Mouse (Mus musculus) embryonic facial prominence, embryonic 14.5 days (tissue): ENCODE results near the gene Nudc. TPM values are rescaled to one million over a fixed set of nuclear protein-coding genes. Genes with fewer than 3 reads are reported as not detected.

ENCODE experiments used
- ATAC-seq: fragments of 200-750 bp; cut with Nextera tagmentation; 2 replicates; pipeline ENCODE4 v1.8.0; 2017; ENCODE audit warnings: low read depth, moderate number of reproducible peaks, moderate TSS enrichment
- DNase-seq: peaks from one replicate; pipeline ENCODE4 v3.0.0-alpha.2; 2015; ENCODE audit warnings: low spot score
- H3K27ac ChIP-seq: fragments of 300-500 bp; sonication (generic); replicated peaks from 2 replicates; pipeline ENCODE4 v1.5.1; 2014; ENCODE audit warnings: low read depth, mild to moderate bottlenecking, low read length, moderate library complexity
- H3K27me3 ChIP-seq: fragments of 300-500 bp; sonication (generic); replicated peaks from 2 replicates; pipeline ENCODE4 v1.6.1; 2014; ENCODE audit warnings: low read length; ENCODE audit not compliant: control insufficient read depth, insufficient read depth
- H3K36me3 ChIP-seq: fragments of 300-500 bp; sonication (generic); 2 replicates; pipeline ENCODE4 v1.6.1; 2014; ENCODE audit warnings: low read length, mixed read lengths; ENCODE audit not compliant: control insufficient read depth, insufficient read depth
- H3K4me1 ChIP-seq: fragments of 300-500 bp; sonication (generic); 2 replicates; pipeline ENCODE4 v1.6.1; 2014; ENCODE audit warnings: antibody characterized with exemption, low read length; ENCODE audit not compliant: control insufficient read depth, insufficient read depth
- H3K4me2 ChIP-seq: fragments of 300-500 bp; sonication (generic); 2 replicates; pipeline ENCODE4 v1.6.1; 2014; ENCODE audit warnings: low read depth, mild to moderate bottlenecking, low read length, moderate library complexity, mixed read lengths
- H3K4me3 ChIP-seq: fragments of 300-500 bp; sonication (generic); 2 replicates; pipeline ENCODE4 v1.5.1; 2014; ENCODE audit warnings: low read depth, mild to moderate bottlenecking, low read length
- H3K9ac ChIP-seq: fragments of 300-500 bp; sonication (generic); 2 replicates; pipeline ENCODE4 v1.6.1; 2014; ENCODE audit warnings: low read depth, mild to moderate bottlenecking, low read length, moderate library complexity, mixed read lengths
- H3K9me3 ChIP-seq: fragments of 300-500 bp; sonication (generic); 2 replicates; pipeline ENCODE4 v1.6.1; 2016; ENCODE audit warnings: low read length; ENCODE audit not compliant: control insufficient read depth
- WGBS: fragments of 180-500 bp; shearing (Covaris S2); extraction: QIAGEN DNeasy Blood & Tissue Kit; methylation state at CpG from one replicate; pipeline ENCODE4 v1.1.7; 2014; 5-methylcytosine and 5-hydroxymethylcytosine counted together
- polyA plus RNA-seq: library from polyadenylated mRNA; unstranded; fragments of >200 nt; fragmentation: Nextera tagmentation; extraction: Ambion mirVana; gene quantifications from 2 replicates; pipeline ENCODE4 v1.2.1, GENCODE M21; 2014

The Nudc gene
- polyA plus RNA-seq = 191 and 199 TPM in 2 replicates

DNA sequence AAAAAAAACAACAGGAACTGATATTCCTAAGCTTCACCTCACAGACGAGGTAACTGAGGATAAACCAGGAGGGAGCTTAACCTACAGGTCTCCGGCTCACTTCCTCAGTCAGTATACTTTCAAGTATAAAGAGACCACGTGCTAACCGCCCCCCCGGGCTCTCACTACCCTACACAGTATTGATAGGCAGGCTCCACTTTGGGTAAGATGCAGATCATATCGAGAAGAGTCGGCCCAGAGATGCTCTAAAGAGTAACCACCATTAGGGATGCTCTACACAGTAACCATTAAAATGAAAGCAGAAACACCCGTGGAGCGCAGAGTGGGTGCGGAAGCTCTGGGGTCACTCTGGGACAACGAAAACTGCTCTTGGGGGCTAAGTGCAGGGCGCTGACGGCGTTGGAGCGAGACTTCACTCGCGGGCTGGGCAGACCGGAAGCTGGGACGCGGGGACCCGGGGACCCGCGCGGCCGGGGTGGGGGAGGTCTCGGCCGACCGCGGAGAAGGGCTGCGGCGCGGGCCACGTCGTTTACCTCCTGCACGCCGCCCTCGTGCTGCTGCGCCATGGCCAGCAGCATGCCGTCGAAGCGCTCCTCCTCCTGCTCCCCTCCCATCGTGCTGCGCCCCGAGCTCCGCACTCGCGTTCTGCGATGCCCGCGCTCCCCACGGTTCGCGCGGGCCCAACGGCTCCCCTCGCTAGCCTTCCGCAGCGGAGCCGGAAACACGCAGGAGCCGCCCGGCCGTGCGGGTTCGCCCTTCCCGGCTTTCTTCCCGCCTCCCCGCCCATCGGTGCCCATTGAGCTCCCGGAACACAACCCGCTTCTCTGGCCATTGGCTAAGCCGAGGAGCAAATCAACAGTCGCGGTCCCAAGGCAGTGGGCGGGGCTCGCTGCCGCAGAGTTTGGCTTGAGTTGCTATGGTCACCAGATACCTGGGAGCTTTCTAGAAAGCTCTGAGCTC is at the start of gene Nudc:
TSS of gene Nudc (minus strand) at position 725 of the 960 bp plus-strand sequence.
- Histone ChIP-seq H3K4me2 (peak within 1 kb of the TSS; percentile 91), H3K9ac (peak within 1 kb of the TSS; percentile 91), H3K27me3 (no peaks in the 10 kb centered on the region), H3K27ac (peak within 1 kb of the TSS; percentile 80), H3K4me1 (peaks cover 11% of the 10 kb centered on the region; the same call in 1 of the 2 replicates), H3K9me3 (no peaks in the 10 kb centered on the region), H3K36me3 (peaks cover 24% of the 10 kb centered on the region), H3K4me3 (peak within 1 kb of the TSS; percentile 85)
- DNase-seq (peak; percentile 99), ATAC-seq (peak; percentile 99)
- 0% methylated on average over 38 of the region's 77 CpGs for WGBS

DNA sequence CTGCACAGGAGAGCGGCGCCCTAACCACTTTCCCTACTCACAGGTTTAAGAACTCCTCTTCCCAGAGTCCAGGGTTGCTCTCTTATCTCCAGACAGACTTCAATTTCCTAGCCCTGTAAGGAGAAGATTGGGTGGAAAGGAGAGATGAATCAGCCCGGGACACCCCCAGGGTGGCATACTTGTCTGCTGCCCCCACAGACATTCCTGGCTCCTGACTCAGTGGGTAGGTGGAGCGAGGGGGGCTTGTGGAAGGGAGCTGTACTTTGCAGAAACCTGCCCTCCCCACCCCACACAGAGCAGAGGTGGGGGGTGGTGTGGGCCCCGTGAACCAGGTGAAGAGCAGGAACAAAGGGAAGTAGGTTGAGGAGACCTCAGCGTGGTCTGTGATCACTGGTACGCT is 49.7 kb upstream of the Nudc start:
- WGBS = 61% methylated on average over 7 of the region's 7 CpGs
- Histone ChIP-seq H3K9ac (no peak overlapping the region), H3K4me3 (no peak overlapping the region), H3K27ac (peak overlapping the region; percentile 44; the same call in 1 of the 2 replicates), H3K27me3 (peaks cover 23% of the 10 kb centered on the region), H3K36me3 (peaks cover 16% of the 10 kb centered on the region), H3K9me3 (no peaks in the 10 kb centered on the region), H3K4me1 (peaks cover 7% of the 10 kb centered on the region; the same call in 1 of the 2 replicates), H3K4me2 (no peak overlapping the region)
- ATAC-seq = no peak
- peak; percentile 56 for DNase-seq

DNA sequence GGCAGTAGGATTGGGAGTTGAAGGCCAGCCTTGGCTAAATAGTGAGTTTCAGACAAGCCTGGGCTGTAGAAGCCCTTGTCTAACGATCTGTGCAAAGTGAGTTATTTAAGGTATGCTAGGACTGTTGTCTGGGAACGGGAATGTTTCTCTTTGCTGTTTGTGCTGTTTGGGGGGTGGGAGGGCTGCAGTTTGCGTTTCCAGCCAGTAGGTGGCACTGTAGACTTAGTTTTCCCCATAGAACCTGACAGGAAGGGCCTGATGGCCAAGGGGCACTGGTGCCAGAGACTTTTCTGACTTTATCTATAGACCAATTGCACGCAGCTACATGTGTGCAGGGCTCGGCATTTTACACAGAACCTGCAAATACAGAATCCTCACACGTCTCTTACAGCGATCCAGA is 46.8 kb upstream of the Nudc start:
- Histone ChIP-seq H3K4me1 (no peaks in the 10 kb centered on the region), H3K27me3 (no peaks in the 10 kb centered on the region), H3K4me2 (no peak overlapping the region), H3K9me3 (no peaks in the 10 kb centered on the region), H3K4me3 (no peak overlapping the region), H3K27ac (no peak overlapping the region), H3K9ac (no peak overlapping the region), H3K36me3 (peaks cover 44% of the 10 kb centered on the region)
- WGBS = 28% methylated on average over 7 of the region's 7 CpGs
- ATAC-seq = peak; percentile 26; the same call in 1 of the 2 replicates
- DNase-seq = peak; percentile 65

DNA sequence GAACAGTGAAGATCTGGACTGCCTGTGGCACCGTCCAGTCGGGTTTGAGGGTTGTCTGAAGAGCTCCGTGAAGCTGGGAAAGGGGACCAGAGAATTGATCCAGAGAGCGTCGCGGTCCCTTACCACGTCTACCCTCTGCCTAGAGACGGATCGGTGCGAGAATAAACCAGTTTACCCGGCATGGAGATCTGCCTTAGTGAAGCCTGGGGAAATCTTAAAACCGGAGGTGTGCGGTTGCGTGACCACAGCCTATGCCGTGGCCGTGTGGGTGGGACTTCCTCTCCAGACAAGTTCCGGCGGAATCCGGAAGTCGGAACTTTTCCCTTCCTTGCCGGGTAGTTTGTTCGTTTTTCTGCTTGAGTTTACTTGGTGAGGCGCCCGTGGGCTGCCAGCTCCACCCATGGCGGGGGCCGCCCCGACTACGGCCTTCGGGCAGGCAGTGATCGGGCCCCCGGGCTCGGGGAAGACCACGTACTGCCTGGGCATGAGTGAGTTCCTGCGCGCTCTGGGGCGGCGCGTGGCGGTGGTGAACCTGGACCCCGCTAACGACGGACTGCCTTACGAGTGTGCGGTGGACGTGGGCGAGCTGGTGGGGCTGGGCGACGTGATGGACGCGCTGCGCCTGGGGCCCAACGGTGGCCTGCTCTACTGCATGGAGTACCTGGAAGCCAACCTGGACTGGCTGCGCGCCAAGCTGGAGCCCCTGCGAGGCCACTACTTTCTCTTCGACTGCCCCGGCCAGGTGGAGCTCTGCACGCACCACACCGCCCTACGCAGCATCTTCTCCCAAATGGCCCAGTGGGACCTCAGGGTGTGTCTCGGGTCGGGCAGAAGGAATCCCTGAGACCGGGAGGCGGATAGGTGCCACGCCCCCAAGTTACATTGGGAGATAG is 38.5 kb upstream of the Nudc start, which contains the start of gene Gpn2:
TSS of gene Gpn2 (plus strand) at position 304 of the 893 bp plus-strand sequence.
- Histone ChIP-seq H3K36me3 (peaks cover 49% of the 10 kb centered on the region), H3K27me3 (no peaks in the 10 kb centered on the region), H3K4me3 (peak within 1 kb of the TSS; percentile 80), H3K9me3 (no peaks in the 10 kb centered on the region), H3K9ac (peak within 1 kb of the TSS; percentile 84), H3K4me1 (no peaks in the 10 kb centered on the region), H3K27ac (peak within 1 kb of the TSS; percentile 86), H3K4me2 (peak within 1 kb of the TSS; percentile 97)
- 3% methylated on average over 42 of the region's 65 CpGs for WGBS
- ATAC-seq (peak; percentile 92), DNase-seq (peak; percentile 95)

DNA sequence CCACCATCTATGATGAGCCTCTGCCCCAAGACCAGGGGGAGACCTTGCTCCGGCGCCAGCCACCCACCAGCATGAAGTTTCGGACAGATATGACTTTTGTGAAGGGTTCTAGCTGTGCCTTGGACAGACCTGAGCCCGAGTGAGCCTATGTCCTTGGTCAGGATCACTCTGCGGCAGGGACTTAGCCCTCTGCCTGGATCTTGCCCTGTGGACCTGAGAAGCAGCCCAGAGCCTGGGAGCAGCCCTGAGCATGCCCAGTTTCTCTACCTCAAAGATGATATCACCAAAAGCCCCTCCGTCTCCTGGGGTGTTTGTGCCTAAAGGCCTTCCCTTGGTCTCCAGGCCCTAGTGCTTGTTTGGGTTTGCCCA is 37.9 kb upstream of the Nudc start:
- 63% methylated on average over 6 of the region's 6 CpGs for WGBS
- H3K27me3 ChIP-seq = no peaks in the 10 kb centered on the region
- peak overlapping the region; percentile 97 for H3K4me2 ChIP-seq
- peak overlapping the region; percentile 80 for H3K4me3 ChIP-seq
- peak overlapping the region; percentile 86 for H3K27ac ChIP-seq
- 0 out of 2 replicates have a peak, but pooled peaks have one; percentile 15 for ATAC-seq
- H3K9me3 ChIP-seq = no peaks in the 10 kb centered on the region
- DNase-seq = no peak
- H3K4me1 ChIP-seq = no peaks in the 10 kb centered on the region
- peak overlapping the region; percentile 84 for H3K9ac ChIP-seq
- peaks cover 50% of the 10 kb centered on the region for H3K36me3 ChIP-seq

DNA sequence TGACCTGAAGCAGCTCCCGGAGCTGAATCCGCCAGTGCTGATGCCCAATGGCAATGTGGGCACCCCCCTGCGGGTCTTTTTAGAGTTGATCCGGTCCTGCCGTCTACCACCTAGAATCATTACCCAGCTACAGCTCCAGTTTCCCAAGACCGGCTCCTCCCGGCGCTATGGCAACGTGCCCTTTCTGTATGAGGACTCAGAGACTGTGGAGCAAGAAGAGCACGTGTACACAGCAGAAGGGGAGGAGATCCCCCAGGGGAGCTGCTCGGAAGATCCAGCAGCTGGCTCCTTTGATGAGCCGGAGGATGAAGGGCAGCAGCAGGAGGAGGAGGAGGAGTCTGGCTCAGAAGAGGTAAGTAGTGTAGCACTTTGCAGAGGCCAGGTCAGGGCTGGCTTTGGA is 32.2 kb upstream of the Nudc start:
- 68% methylated on average over 12 of the region's 12 CpGs for WGBS
- no peak for ATAC-seq
- no peak overlapping the region for H3K27ac ChIP-seq
- H3K4me3 ChIP-seq = no peak overlapping the region
- no peak overlapping the region for H3K9ac ChIP-seq
- no peaks in the 10 kb centered on the region for H3K27me3 ChIP-seq
- DNase-seq = no peak
- no peaks in the 10 kb centered on the region for H3K9me3 ChIP-seq
- H3K4me1 ChIP-seq = peaks cover 7% of the 10 kb centered on the region; the same call in 1 of the 2 replicates
- H3K4me2 ChIP-seq = no peak overlapping the region
- peaks cover 32% of the 10 kb centered on the region for H3K36me3 ChIP-seq

DNA sequence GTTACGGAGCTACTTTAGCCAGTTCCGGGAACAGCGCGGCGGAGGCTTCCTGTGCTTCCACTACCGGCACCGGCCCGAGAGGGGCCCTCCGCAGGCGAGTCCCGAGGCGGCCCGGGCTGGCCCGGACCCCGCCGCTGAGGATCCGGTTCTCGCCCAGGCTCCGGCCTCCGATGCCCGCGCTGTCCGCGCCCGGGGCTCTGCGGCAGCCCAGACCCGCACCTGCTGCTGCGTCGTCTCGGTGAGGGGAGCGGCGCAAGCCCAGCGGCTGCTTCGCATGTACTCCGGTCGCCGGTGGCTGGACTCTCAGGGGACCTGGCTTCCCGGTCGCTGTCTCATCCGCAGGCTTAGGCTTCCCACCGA is 29.0 kb upstream of the Nudc start:
- peaks cover 20% of the 10 kb centered on the region for H3K36me3 ChIP-seq
- 0% methylated on average over 33 of the region's 41 CpGs for WGBS
- H3K4me2 ChIP-seq = peak overlapping the region; percentile 95
- ATAC-seq (peak; percentile 36; the same call in 1 of the 2 replicates), DNase-seq (no peak)
- no peaks in the 10 kb centered on the region for H3K27me3 ChIP-seq
- H3K27ac ChIP-seq = peak overlapping the region; percentile 91; the same call in 1 of the 2 replicates
- H3K9ac ChIP-seq = peak overlapping the region; percentile 87
- peak overlapping the region; percentile 98 for H3K4me3 ChIP-seq
- no peaks in the 10 kb centered on the region for H3K9me3 ChIP-seq
- H3K4me1 ChIP-seq = peaks cover 7% of the 10 kb centered on the region; the same call in 1 of the 2 replicates
